Mouse (Mus musculus): ENCODE measurements around the gene Marcks. TPM values are rescaled to one million over a fixed set of nuclear protein-coding genes. Genes with fewer than 3 reads are reported as not detected.

The Marcks gene
- 145 and 159 TPM in 2 replicates for polyA plus RNA-seq (2015; fragmentation: Nextera tagmentation; extraction: Ambion mirVana)

- Histone ChIP-seq H3K4me3 (replicated peaks) (peak within 1 kb of the TSS; percentile 92), H3K9ac (replicated peaks) (peak within 1 kb of the TSS; percentile 100), H3K9me3 (replicated peaks) (no peaks in the 10 kb centered on the region), H3K4me1 (peaks cover 14% of the 10 kb centered on the region), H3K27me3 (replicated peaks) (no peaks in the 10 kb centered on the region), H3K27ac (replicated peaks) (peak within 1 kb of the TSS; percentile 100), H3K4me2 (peak within 1 kb of the TSS; percentile 59), H3K36me3 (no peaks in the 10 kb centered on the region)
- under 1% methylated on average over 39 of the region's 39 CpGs for WGBS
- peak; percentile 78 for ATAC-seq (ENCODE audit: low FRiP score)
These were observed at the start of gene Marcks for GRCm38 (mm10) chr10:37138778-37139442. Gene Marcks (minus strand): TSS chr10:37138920.

GRCm38 (mm10) chr10:37177071-37177470 lies 38.4 kb upstream of the Marcks start:
- Histone ChIP-seq H3K4me1 (peaks cover 4% of the 10 kb centered on the region; the same call in 1 of the 2 replicates), H3K27ac (replicated peaks) (no peak overlapping the region), H3K4me3 (replicated peaks) (no peak overlapping the region), H3K4me2 (no peak overlapping the region), H3K9me3 (replicated peaks) (no peaks in the 10 kb centered on the region), H3K27me3 (replicated peaks) (no peaks in the 10 kb centered on the region), H3K9ac (replicated peaks) (no peak overlapping the region), H3K36me3 (no peaks in the 10 kb centered on the region)
- no peak for ATAC-seq (ENCODE audit: low FRiP score)
- WGBS: 95% methylated on average over 3 of the region's 3 CpGs

- 53% methylated on average over 8 of the region's 8 CpGs for WGBS
- ATAC-seq (ENCODE audit: low FRiP score): no peak
- peaks cover 10% of the 10 kb centered on the region; the same call in 1 of the 2 replicates for H3K4me1 ChIP-seq
- H3K4me3 ChIP-seq (replicated peaks): no peak overlapping the region
- H3K9ac ChIP-seq (replicated peaks): no peak overlapping the region
- H3K27me3 ChIP-seq (replicated peaks): no peaks in the 10 kb centered on the region
- H3K4me2 ChIP-seq: no peak overlapping the region
- H3K27ac ChIP-seq (replicated peaks): 0 out of 2 replicates have a peak overlapping the region, but pooled peaks have one; percentile 7
- H3K9me3 ChIP-seq (replicated peaks): no peaks in the 10 kb centered on the region
- no peaks in the 10 kb centered on the region for H3K36me3 ChIP-seq
These were observed 33.8 kb upstream of the Marcks start for GRCm38 (mm10) chr10:37172416-37172950.

- WGBS: 49% methylated on average over 3 of the region's 3 CpGs
- Histone ChIP-seq H3K36me3 (no peaks in the 10 kb centered on the region), H3K4me3 (replicated peaks) (no peak overlapping the region), H3K4me1 (peaks cover 10% of the 10 kb centered on the region; the same call in 1 of the 2 replicates), H3K27ac (replicated peaks) (0 out of 2 replicates have a peak overlapping the region, but pooled peaks have one; percentile 7), H3K27me3 (replicated peaks) (no peaks in the 10 kb centered on the region), H3K9me3 (replicated peaks) (no peaks in the 10 kb centered on the region), H3K9ac (replicated peaks) (no peak overlapping the region), H3K4me2 (no peak overlapping the region)
- no peak for ATAC-seq (ENCODE audit: low FRiP score)
These were observed 33.1 kb upstream of the Marcks start for GRCm38 (mm10) chr10:37171711-37172415.

- ATAC-seq (ENCODE audit: low FRiP score): no peak
- Histone ChIP-seq H3K27ac (replicated peaks) (no peak overlapping the region), H3K4me1 (peaks cover 10% of the 10 kb centered on the region; the same call in 1 of the 2 replicates), H3K4me2 (no peak overlapping the region), H3K9ac (replicated peaks) (no peak overlapping the region), H3K36me3 (no peaks in the 10 kb centered on the region), H3K27me3 (replicated peaks) (no peaks in the 10 kb centered on the region), H3K9me3 (replicated peaks) (no peaks in the 10 kb centered on the region), H3K4me3 (replicated peaks) (no peak overlapping the region)
- WGBS: 79% methylated on average over 4 of the region's 4 CpGs
These were observed 32.2 kb upstream of the Marcks start for GRCm38 (mm10) chr10:37170878-37171277.

GRCm38 (mm10) chr10:37170466-37170865 lies 31.7 kb upstream of the Marcks start:
- ATAC-seq (ENCODE audit: low FRiP score): no peak
- WGBS: 77% methylated on average over 4 of the region's 4 CpGs

GRCm38 (mm10) chr10:37167527-37167926 lies 28.8 kb upstream of the Marcks start:
- H3K27ac ChIP-seq (replicated peaks): no peak overlapping the region
- H3K4me3 ChIP-seq (replicated peaks): no peak overlapping the region
- peaks cover 10% of the 10 kb centered on the region; the same call in 1 of the 2 replicates for H3K4me1 ChIP-seq
- no peaks in the 10 kb centered on the region for H3K27me3 ChIP-seq (replicated peaks)
- no peak for ATAC-seq (ENCODE audit: low FRiP score)
- no peaks in the 10 kb centered on the region for H3K9me3 ChIP-seq (replicated peaks)
- no peak overlapping the region for H3K4me2 ChIP-seq
- H3K9ac ChIP-seq (replicated peaks): no peak overlapping the region
- 92% methylated on average over 2 of the region's 2 CpGs for WGBS
- no peaks in the 10 kb centered on the region for H3K36me3 ChIP-seq

More at GRCm38 (mm10) chr10:37170466-37170865, 31.7 kb upstream of the Marcks start:
- H3K9me3 ChIP-seq (replicated peaks): no peaks in the 10 kb centered on the region
- no peak overlapping the region for H3K4me2 ChIP-seq
- H3K27me3 ChIP-seq (replicated peaks): no peaks in the 10 kb centered on the region
- no peaks in the 10 kb centered on the region for H3K36me3 ChIP-seq
- H3K4me3 ChIP-seq (replicated peaks): no peak overlapping the region
- H3K9ac ChIP-seq (replicated peaks): no peak overlapping the region
- H3K27ac ChIP-seq (replicated peaks): no peak overlapping the region
- H3K4me1 ChIP-seq: peaks cover 10% of the 10 kb centered on the region; the same call in 1 of the 2 replicates

- no peak for ATAC-seq (ENCODE audit: low FRiP score)
- H3K4me1 ChIP-seq: no peaks in the 10 kb centered on the region
- no peaks in the 10 kb centered on the region for H3K9me3 ChIP-seq (replicated peaks)
- 86% methylated on average over 3 of the region's 3 CpGs for WGBS
- no peak overlapping the region for H3K4me2 ChIP-seq
- no peaks in the 10 kb centered on the region for H3K36me3 ChIP-seq
- no peak overlapping the region for H3K4me3 ChIP-seq (replicated peaks)
- H3K27me3 ChIP-seq (replicated peaks): no peaks in the 10 kb centered on the region
- no peak overlapping the region for H3K27ac ChIP-seq (replicated peaks)
- no peak overlapping the region for H3K9ac ChIP-seq (replicated peaks)
These were observed 21.0 kb upstream of the Marcks start for GRCm38 (mm10) chr10:37159731-37160130.

GRCm38 (mm10) chr10:37157156-37157555 lies 18.4 kb upstream of the Marcks start:
- Histone ChIP-seq H3K27me3 (replicated peaks) (no peaks in the 10 kb centered on the region), H3K36me3 (no peaks in the 10 kb centered on the region), H3K9me3 (replicated peaks) (no peaks in the 10 kb centered on the region), H3K27ac (replicated peaks) (no peak overlapping the region), H3K4me2 (no peak overlapping the region), H3K9ac (replicated peaks) (no peak overlapping the region), H3K4me3 (replicated peaks) (no peak overlapping the region), H3K4me1 (no peaks in the 10 kb centered on the region)
- no peak for ATAC-seq (ENCODE audit: low FRiP score)
- 88% methylated on average over 5 of the region's 5 CpGs for WGBS

GRCm38 (mm10) chr10:37155131-37155530 lies 16.4 kb upstream of the Marcks start:
- Histone ChIP-seq H3K27me3 (replicated peaks) (no peaks in the 10 kb centered on the region), H3K4me3 (replicated peaks) (no peak overlapping the region), H3K4me1 (no peaks in the 10 kb centered on the region), H3K4me2 (no peak overlapping the region), H3K36me3 (no peaks in the 10 kb centered on the region), H3K9me3 (replicated peaks) (no peaks in the 10 kb centered on the region), H3K9ac (replicated peaks) (no peak overlapping the region), H3K27ac (replicated peaks) (no peak overlapping the region)
- ATAC-seq (ENCODE audit: low FRiP score): no peak
- 38% methylated on average over 1 of the region's 2 CpGs for WGBS

GRCm38 (mm10) chr10:37151539-37152271 lies 13.0 kb upstream of the Marcks start:
- H3K27me3 ChIP-seq (replicated peaks): no peaks in the 10 kb centered on the region
- no peak overlapping the region for H3K4me3 ChIP-seq (replicated peaks)
- no peaks in the 10 kb centered on the region for H3K36me3 ChIP-seq
- no peaks in the 10 kb centered on the region for H3K4me1 ChIP-seq
- H3K27ac ChIP-seq (replicated peaks): no peak overlapping the region
- ATAC-seq (ENCODE audit: low FRiP score): no peak
- 88% methylated on average over 7 of the region's 7 CpGs for WGBS
- no peak overlapping the region for H3K4me2 ChIP-seq
- no peak overlapping the region for H3K9ac ChIP-seq (replicated peaks)
- no peaks in the 10 kb centered on the region for H3K9me3 ChIP-seq (replicated peaks)

Measured in neural tube, embryonic 15.5 days (tissue).